Mouse (Mus musculus): ENCODE measurements around the gene Spam1.

The Spam1 gene

DNA sequence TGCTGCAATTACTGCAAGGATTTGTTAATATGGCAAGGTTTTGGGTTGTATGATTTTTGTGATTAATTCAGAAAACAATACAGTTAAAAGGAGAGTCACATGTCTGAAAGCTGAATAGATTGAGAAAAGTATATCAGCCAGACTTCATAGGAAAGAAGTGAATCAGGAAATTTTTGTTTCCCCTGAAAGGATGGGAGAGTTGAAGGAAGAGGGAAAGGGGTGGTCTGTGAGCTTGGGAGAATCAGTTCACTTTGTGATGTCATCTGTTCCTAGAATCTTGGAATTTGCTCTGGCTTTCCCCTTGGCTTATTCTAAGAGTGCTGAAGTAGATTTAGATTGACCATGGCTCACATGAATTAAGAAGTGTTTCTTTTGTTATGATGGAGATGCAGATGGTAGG is at the start of gene Spam1:
Gene Spam1 (plus strand): TSS at position 301 of the 400 bp plus-strand sequence.
- no peak for DNase-seq (ENCODE audit: low spot score in 2 of 2)

DNA sequence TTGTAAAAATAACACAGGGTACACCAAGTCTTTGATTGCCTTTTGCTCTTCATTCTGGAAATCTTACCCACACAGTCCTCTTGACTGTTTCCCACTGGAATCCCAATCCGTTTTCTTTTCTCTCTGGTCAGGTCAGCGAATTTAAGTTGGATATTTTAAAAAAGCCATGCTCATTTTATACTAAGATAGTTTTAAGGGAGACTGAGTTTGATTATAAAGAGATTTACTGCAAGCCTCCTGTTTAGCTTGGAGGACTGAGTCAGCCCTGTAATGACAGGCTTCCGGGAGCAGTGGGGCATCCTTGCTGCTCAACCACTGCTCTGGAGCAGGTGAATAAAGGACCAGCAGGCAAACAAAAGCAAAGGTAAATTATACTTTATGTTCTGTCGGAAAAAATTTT is 43.0 kb upstream of the Spam1 start, which contains the start of gene Hyal4:
Gene Hyal4 (plus strand): TSS at position 301 of the 400 bp plus-strand sequence.
- DNase-seq (ENCODE audit: low spot score in 2 of 2), result no peak

DNA sequence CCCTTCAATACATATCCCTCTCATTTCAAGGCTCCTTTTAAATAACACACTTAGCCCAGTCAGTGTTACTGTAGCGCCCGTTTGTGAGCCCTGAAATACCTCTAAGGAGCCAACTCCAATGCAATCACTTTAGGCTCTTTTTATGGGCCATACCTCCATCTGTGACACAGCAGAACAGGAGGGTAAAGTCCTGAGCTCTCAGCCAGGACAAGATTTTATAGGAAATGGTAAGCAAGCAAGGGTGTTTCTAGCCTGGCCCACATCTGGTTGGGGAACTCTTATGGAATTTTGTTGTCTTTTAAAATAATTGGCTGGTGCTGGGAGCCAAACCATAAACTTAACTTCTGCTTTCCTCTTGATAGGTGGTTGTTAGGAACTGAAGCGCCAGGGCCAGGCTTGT is 31.7 kb upstream of the Spam1 start:
- DNase-seq (ENCODE audit: low spot score in 2 of 2), result no peak

DNA sequence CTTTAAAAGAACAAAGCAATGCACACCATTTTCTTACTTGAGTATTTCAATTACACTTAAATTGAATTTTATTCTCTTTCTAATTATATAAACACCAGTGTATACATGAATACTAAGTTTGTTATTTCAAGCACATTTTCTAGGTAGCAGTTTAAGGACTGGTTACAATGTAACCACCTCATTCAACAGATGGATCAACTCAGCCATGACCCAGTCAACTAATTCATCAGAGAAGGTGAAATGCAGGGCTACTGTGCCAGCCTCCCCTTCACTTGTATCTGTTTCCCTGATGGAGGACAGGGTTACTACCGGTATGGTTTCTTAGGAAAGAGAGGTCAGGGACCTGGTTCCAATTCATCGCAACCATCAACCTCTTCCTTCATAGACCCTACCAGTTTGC is 24.7 kb upstream of the Spam1 start:
- DNase-seq (ENCODE audit: low spot score in 2 of 2), result no peak

DNA sequence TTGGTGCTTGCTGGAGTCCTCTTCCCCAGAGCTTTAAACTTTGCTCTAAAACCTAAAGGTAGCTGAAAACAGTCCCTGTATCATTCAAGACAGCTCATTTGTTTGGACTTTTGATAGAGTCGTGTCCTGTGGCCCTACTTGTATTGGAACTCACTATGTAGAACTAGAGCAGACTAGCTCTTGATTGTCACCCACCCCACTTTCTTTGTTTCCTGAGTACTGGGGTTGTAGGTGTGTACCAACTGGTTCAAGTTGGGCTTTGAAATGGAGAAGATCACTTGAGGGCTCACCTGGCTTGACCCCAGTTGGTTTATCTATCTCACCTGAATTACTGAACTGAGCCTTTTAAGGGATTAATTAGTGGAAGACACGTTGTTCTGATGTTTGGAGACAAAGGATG is 11.8 kb upstream of the Spam1 start:
- DNase-seq (ENCODE audit: low spot score in 2 of 2), result no peak

DNA sequence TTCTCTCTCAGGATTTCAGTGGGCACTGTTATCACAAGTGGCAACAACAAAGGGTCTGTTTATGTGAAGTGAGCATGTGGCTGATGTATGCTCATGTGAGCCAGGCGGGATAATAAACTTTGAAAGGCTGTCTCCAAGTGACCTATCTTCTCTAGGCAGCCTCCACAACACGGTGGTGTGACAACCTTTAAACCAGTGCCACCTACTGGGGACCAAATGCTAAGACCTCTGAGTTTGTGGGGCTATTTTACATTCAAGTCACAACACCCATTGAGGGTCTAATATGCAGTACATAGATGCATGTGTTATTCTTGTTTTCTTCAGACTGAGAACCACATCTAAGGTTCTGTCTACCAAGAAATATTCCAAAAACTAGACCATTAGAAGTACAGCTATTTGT is 31.1 kb downstream of the Spam1 start:
- no peak for DNase-seq (ENCODE audit: low spot score in 2 of 2)

Data from frontal cortex, postnatal 25 days (tissue).